Mouse (Mus musculus): Measurements from ENCODE around the gene Dpp6. TPM values are rescaled to one million over a fixed set of nuclear protein-coding genes. Genes with fewer than 3 reads are reported as not detected.
A peak's percentile ranks its signal among the peaks of the same experiment; 100 is the strongest.

The Dpp6 gene
- polyA plus RNA-seq, 1 experiment: 0.01 TPM

DNA sequence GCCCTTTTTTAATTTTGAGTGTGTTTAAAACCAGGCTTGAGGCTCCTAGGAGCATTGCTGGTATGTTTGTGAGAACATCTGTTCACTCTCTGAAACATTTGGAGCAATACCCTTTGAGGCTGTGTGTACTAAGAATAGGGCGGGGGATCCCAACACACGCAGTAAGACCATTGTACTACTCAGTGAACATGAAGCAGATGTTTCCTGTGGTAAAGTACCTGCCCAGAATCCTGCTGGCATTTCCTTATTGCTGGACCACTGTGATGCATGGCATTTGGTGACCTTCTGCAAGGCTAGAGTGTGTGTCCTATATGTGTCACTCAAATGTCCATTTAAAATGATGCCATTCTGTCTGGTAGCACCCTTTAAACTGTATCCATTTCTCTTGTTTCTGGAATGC lies 854.5 kb downstream of the Dpp6 start:
- Histone ChIP-seq H3ac (ENCODE audit: control insufficient read depth, insufficient read length, low read depth) (no peak overlapping the region), H3K27me3 (ENCODE audit: control insufficient read depth, insufficient read depth, insufficient read length) (no peaks in the 10 kb centered on the region), H3K4me3 (ENCODE audit: insufficient read depth, poor library complexity, severe bottlenecking) (no peak overlapping the region), H3K79me3 (ENCODE audit: low read depth) (no peaks in the 10 kb centered on the region), H3K36me3 (ENCODE audit: control insufficient read depth, insufficient read depth) (no peaks in the 10 kb centered on the region), H3K79me2 (ENCODE audit: control insufficient read depth, insufficient read depth) (no peaks in the 10 kb centered on the region)
- TF ChIP-seq MYOD1 (IDR thresholded peaks at IDR 0.05; ENCODE audit: control insufficient read depth, insufficient read length, low read depth) (no peak), USF1 (IDR thresholded peaks at IDR 0.05; ENCODE audit: low read depth) (no peak), FOSL1 (IDR thresholded peaks at IDR 0.05; ENCODE audit: insufficient read depth, low read length, poor library complexity, severe bottlenecking) (no peak), MYOG (IDR thresholded peaks at IDR 0.05; ENCODE audit: control insufficient read depth, extremely low read depth, insufficient read length) (no peak), CEBPB (IDR thresholded peaks at IDR 0.05; ENCODE audit: low read depth) (no peak), CTCF (IDR thresholded peaks at IDR 0.05; ENCODE audit: control insufficient read depth, insufficient read depth, insufficient read length) (no peak), MAX (IDR thresholded peaks at IDR 0.05) (no peak)

GRCm38 (mm10) chr5:27677247-27677666 lies 860.3 kb downstream of the Dpp6 start:
- Histone ChIP-seq H3K36me3 (ENCODE audit: control insufficient read depth, insufficient read depth) (no peaks in the 10 kb centered on the region), H3ac (ENCODE audit: control insufficient read depth, insufficient read length, low read depth) (no peak overlapping the region), H3K4me3 (ENCODE audit: insufficient read depth, poor library complexity, severe bottlenecking) (no peak overlapping the region), H3K79me3 (ENCODE audit: low read depth) (no peaks in the 10 kb centered on the region), H3K27me3 (ENCODE audit: control insufficient read depth, insufficient read depth, insufficient read length) (no peaks in the 10 kb centered on the region), H3K79me2 (ENCODE audit: control insufficient read depth, insufficient read depth) (no peaks in the 10 kb centered on the region)
- TF ChIP-seq USF1 (IDR thresholded peaks at IDR 0.05; ENCODE audit: low read depth): no peak
- no peak for TF ChIP-seq MYOG (IDR thresholded peaks at IDR 0.05; ENCODE audit: control insufficient read depth, extremely low read depth, insufficient read length)
- TF ChIP-seq CEBPB (IDR thresholded peaks at IDR 0.05; ENCODE audit: low read depth): no peak
- peak; percentile 30 for TF ChIP-seq CTCF (IDR thresholded peaks at IDR 0.05; ENCODE audit: control insufficient read depth, insufficient read depth, insufficient read length)
- TF ChIP-seq FOSL1 (IDR thresholded peaks at IDR 0.05; ENCODE audit: insufficient read depth, low read length, poor library complexity, severe bottlenecking): no peak
- peak; percentile 70 for TF ChIP-seq MAX (IDR thresholded peaks at IDR 0.05)
- TF ChIP-seq MYOD1 (IDR thresholded peaks at IDR 0.05; ENCODE audit: control insufficient read depth, insufficient read length, low read depth): peak; percentile 66

DNA sequence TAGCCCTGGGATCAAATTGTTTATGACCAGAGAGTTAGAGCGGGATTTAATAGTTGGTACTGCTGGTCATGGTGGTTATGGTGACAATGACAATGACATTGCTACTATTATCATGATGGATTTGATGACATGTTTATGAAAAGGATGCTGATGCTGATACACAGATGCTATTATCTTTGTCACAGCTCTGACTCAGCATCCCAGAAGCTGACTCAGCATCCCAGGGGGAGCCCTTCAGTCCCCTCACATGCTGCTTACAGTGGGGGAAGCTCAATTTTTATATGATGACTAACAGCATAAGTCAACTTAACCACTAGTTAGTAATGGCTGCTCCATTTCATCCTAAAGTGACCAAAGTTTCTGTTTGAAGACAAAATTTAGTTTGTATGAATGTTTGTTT lies 862.1 kb downstream of the Dpp6 start:
- TF ChIP-seq MYOD1 (IDR thresholded peaks at IDR 0.05; ENCODE audit: control insufficient read depth, insufficient read length, low read depth): peak; percentile 66
- TF ChIP-seq CTCF (IDR thresholded peaks at IDR 0.05; ENCODE audit: control insufficient read depth, insufficient read depth, insufficient read length): no peak
- peak; percentile 93 for TF ChIP-seq FOSL1 (IDR thresholded peaks at IDR 0.05; ENCODE audit: insufficient read depth, low read length, poor library complexity, severe bottlenecking)
- TF ChIP-seq MAX (IDR thresholded peaks at IDR 0.05): no peak
- no peak for TF ChIP-seq CEBPB (IDR thresholded peaks at IDR 0.05; ENCODE audit: low read depth)
- Histone ChIP-seq H3K36me3 (ENCODE audit: control insufficient read depth, insufficient read depth) (no peaks in the 10 kb centered on the region), H3K79me2 (ENCODE audit: control insufficient read depth, insufficient read depth) (no peaks in the 10 kb centered on the region)

GRCm38 (mm10) chr5:27680476-27680875 lies 863.5 kb downstream of the Dpp6 start:
- TF ChIP-seq CTCF (IDR thresholded peaks at IDR 0.05; ENCODE audit: control insufficient read depth, insufficient read depth, insufficient read length) (no peak), MYOD1 (IDR thresholded peaks at IDR 0.05; ENCODE audit: control insufficient read depth, insufficient read length, low read depth) (no peak), MAX (IDR thresholded peaks at IDR 0.05) (no peak), CEBPB (IDR thresholded peaks at IDR 0.05; ENCODE audit: low read depth) (no peak), USF1 (IDR thresholded peaks at IDR 0.05; ENCODE audit: low read depth) (no peak), MYOG (IDR thresholded peaks at IDR 0.05; ENCODE audit: control insufficient read depth, extremely low read depth, insufficient read length) (no peak), FOSL1 (IDR thresholded peaks at IDR 0.05; ENCODE audit: insufficient read depth, low read length, poor library complexity, severe bottlenecking) (no peak)
- Histone ChIP-seq H3K27me3 (ENCODE audit: control insufficient read depth, insufficient read depth, insufficient read length) (no peaks in the 10 kb centered on the region), H3K36me3 (ENCODE audit: control insufficient read depth, insufficient read depth) (no peaks in the 10 kb centered on the region), H3ac (ENCODE audit: control insufficient read depth, insufficient read length, low read depth) (no peak overlapping the region), H3K79me2 (ENCODE audit: control insufficient read depth, insufficient read depth) (no peaks in the 10 kb centered on the region), H3K79me3 (ENCODE audit: low read depth) (no peaks in the 10 kb centered on the region), H3K4me3 (ENCODE audit: insufficient read depth, poor library complexity, severe bottlenecking) (no peak overlapping the region)

More for the DNA sequence above, 862.1 kb downstream of the Dpp6 start:
- Histone ChIP-seq H3K4me3 (ENCODE audit: insufficient read depth, poor library complexity, severe bottlenecking) (no peak overlapping the region), H3K79me3 (ENCODE audit: low read depth) (no peaks in the 10 kb centered on the region), H3ac (ENCODE audit: control insufficient read depth, insufficient read length, low read depth) (no peak overlapping the region), H3K27me3 (ENCODE audit: control insufficient read depth, insufficient read depth, insufficient read length) (no peaks in the 10 kb centered on the region)

DNA sequence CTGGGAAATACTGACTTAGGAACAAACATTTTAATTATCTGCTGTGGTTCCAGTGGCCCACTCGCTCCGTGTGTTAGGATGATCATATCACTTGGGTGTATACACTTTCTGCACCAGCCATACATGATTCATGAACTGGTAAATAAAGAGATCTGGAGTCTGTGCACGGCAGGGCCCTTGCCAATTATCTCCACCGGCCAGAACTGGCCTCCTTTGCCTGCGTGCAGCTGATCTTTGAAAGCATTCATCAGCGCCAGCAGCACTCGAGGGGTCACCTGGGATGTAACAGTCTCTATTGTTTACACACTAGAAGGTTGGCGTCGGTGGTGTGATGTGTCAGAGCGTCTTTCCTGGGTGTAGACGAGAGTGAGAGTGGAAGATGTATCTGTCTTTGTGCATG lies 868.2 kb downstream of the Dpp6 start:
- no peaks in the 10 kb centered on the region for H3K36me3 ChIP-seq (ENCODE audit: control insufficient read depth, insufficient read depth)
- H3K4me3 ChIP-seq (ENCODE audit: insufficient read depth, poor library complexity, severe bottlenecking): no peak overlapping the region
- no peaks in the 10 kb centered on the region for H3K79me3 ChIP-seq (ENCODE audit: low read depth)
- H3K27me3 ChIP-seq (ENCODE audit: control insufficient read depth, insufficient read depth, insufficient read length): no peaks in the 10 kb centered on the region
- no peak overlapping the region for H3ac ChIP-seq (ENCODE audit: control insufficient read depth, insufficient read length, low read depth)
- TF ChIP-seq FOSL1 (IDR thresholded peaks at IDR 0.05; ENCODE audit: insufficient read depth, low read length, poor library complexity, severe bottlenecking) (no peak), MYOG (IDR thresholded peaks at IDR 0.05; ENCODE audit: control insufficient read depth, extremely low read depth, insufficient read length) (no peak), MYOD1 (IDR thresholded peaks at IDR 0.05; ENCODE audit: control insufficient read depth, insufficient read length, low read depth) (no peak), USF1 (IDR thresholded peaks at IDR 0.05; ENCODE audit: low read depth) (no peak), CEBPB (IDR thresholded peaks at IDR 0.05; ENCODE audit: low read depth) (no peak), MAX (IDR thresholded peaks at IDR 0.05) (no peak), CTCF (IDR thresholded peaks at IDR 0.05; ENCODE audit: control insufficient read depth, insufficient read depth, insufficient read length) (no peak)
- no peaks in the 10 kb centered on the region for H3K79me2 ChIP-seq (ENCODE audit: control insufficient read depth, insufficient read depth)

- no peaks in the 10 kb centered on the region for H3K79me3 ChIP-seq (ENCODE audit: low read depth)
- TF ChIP-seq CTCF (IDR thresholded peaks at IDR 0.05; ENCODE audit: control insufficient read depth, insufficient read depth, insufficient read length) (no peak), USF1 (IDR thresholded peaks at IDR 0.05; ENCODE audit: low read depth) (no peak), FOSL1 (IDR thresholded peaks at IDR 0.05; ENCODE audit: insufficient read depth, low read length, poor library complexity, severe bottlenecking) (no peak), CEBPB (IDR thresholded peaks at IDR 0.05; ENCODE audit: low read depth) (no peak), MYOG (IDR thresholded peaks at IDR 0.05; ENCODE audit: control insufficient read depth, extremely low read depth, insufficient read length) (no peak), MYOD1 (IDR thresholded peaks at IDR 0.05; ENCODE audit: control insufficient read depth, insufficient read length, low read depth) (no peak), MAX (IDR thresholded peaks at IDR 0.05) (no peak)
- no peak overlapping the region for H3K4me3 ChIP-seq (ENCODE audit: insufficient read depth, poor library complexity, severe bottlenecking)
- no peaks in the 10 kb centered on the region for H3K36me3 ChIP-seq (ENCODE audit: control insufficient read depth, insufficient read depth)
- no peak overlapping the region for H3ac ChIP-seq (ENCODE audit: control insufficient read depth, insufficient read length, low read depth)
- H3K79me2 ChIP-seq (ENCODE audit: control insufficient read depth, insufficient read depth): no peaks in the 10 kb centered on the region
- no peaks in the 10 kb centered on the region for H3K27me3 ChIP-seq (ENCODE audit: control insufficient read depth, insufficient read depth, insufficient read length)
These were observed 868.9 kb downstream of the Dpp6 start for GRCm38 (mm10) chr5:27685923-27686322.

Data from C2C12 (cell line).